Mouse (Mus musculus) spleen, adult 18-20 months (tissue): Measurements from ENCODE around the gene Scgb3a1.
A peak's percentile ranks its signal among the peaks of the same experiment; 100 is the strongest.

Experiments used
- DNase-seq, 2 experiments: peaks; one replicate each; pipeline ENCODE4 v3.0.0; 2022; ENCODE audit warnings: mixed read lengths in 2 of 2

The Scgb3a1 gene

GRCm38 (mm10) chr11:49658791-49659469 lies 4.5 kb upstream of the Scgb3a1 start:
- no peak for DNase-seq

DNA sequence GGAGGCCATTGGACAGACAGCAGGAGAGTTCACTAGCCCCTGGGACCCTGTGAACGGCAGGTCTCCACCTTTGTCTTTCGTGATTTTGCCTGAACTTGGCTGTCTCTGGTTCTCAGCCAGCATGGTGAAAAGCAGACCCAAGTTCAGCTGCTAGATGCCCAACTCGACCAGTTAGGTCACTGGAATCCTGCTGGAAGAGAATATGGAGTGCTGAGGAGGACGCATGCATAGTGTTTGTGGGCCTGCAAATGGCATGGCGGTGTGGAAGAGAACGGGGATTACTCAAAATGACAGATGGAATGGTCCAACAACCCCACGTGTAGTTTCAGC lies 4.0 kb upstream of the Scgb3a1 start:
- no peak for DNase-seq

DNA sequence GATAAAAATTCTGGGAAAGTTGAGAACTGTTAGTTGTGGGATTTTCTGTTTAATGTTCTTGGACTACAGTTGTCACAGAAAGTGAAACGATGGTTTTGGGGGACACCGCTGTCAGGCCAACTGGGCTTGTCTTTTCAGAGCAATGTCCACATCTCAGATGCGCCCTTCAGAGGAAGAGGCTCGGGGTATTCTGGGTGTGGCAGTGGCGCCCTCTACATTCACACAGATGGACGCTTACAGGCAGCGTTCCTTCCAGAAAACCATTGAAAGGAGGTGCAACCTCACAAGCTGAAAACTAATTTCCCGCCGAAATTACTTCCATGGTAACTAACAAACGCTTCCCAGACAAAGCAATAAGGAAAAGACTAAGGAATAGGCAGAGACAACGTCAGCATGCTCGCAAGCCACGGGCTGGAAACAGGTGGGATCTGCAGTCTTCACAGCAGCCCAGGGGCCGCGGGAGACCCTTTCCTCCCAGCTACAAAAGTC lies 1.1 kb upstream of the Scgb3a1 start:
- no peak for DNase-seq

- DNase-seq, result no peak
Measured at GRCm38 (mm10) chr11:49664262-49665140, 1.1 kb downstream of the Scgb3a1 start.

- DNase-seq, result no peak
Measured at GRCm38 (mm10) chr11:49665462-49665861, 2.1 kb downstream of the Scgb3a1 start.

GRCm38 (mm10) chr11:49673433-49673832 lies 10.0 kb downstream of the Scgb3a1 start:
- DNase-seq, result no peak

DNA sequence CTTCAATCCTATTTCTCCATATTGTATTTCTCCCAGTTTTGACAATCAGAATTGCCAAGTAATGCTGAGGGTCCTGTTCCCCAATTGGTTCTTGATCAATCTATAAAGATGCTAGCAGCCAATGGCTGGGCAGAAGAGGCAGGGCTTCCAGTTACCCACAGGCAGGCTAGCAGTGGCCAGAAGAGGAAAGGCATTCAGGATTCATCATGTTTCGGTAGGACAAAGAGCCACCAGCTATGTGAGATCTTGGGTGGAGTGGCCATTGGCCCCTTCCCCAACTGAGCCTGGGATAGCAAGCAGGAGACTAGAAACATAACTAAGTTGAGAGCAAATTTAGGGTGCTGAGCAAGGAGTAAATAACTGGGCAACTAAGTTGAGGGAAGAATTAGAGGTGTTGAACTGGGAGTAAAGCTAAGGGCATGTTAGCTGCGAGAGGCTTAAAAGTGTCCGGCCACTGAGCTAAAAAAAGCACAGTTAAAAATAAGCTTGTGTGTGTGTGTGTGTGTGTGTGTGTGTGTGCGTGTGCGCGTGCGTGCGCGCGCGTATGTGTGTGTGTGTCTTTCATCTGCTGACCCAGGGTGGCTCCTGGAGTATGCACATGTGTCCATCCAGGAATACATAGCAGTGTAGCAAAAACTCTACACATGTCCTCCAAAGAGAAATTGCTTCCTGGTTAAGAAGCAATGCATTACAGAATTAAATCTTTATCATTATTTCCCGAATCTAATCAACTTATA lies 21.0 kb downstream of the Scgb3a1 start:
- DNase-seq, result no peak

GRCm38 (mm10) chr11:49695013-49695412 lies 31.6 kb downstream of the Scgb3a1 start:
- no peak for DNase-seq

DNA sequence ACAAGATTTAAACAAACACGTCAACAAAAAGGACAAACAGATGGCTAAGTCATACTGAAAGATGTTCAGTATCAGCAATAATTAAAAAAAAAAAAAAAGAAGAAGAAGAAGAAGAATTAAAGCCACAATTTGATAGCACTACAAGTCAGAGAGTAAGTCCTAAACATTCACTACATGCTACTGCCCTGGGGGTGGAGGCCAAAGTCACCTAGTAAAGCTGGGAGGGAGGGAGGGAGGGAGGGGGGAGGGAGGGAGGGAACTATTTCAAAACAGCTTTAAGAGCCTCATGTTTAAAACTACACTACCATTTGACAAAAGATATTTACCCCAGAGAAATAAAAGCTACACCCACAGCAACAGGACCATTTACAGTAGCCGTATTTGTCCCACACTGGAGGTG lies 32.3 kb downstream of the Scgb3a1 start:
- DNase-seq, result no peak

DNA sequence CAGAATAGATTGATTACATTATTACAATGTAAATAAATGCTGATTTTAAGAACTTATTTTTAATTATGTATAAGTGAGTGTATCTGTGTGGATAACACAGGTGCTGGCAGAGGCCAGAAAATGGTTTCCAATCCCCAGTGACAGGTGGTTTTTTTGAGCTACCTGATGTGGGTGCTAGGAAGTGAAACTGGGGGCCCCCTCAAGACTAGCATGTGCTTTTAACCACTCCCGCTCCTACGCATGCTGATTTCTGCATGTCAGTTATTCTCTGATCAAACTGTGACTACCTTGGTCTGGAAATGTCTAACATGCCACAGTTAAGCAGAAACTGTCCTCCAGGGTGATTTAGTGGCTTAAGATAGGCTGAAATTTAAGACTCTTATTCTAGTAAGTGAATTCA lies 33.1 kb downstream of the Scgb3a1 start:
- peak in 1 of 2 experiments; percentile 7 for DNase-seq

DNA sequence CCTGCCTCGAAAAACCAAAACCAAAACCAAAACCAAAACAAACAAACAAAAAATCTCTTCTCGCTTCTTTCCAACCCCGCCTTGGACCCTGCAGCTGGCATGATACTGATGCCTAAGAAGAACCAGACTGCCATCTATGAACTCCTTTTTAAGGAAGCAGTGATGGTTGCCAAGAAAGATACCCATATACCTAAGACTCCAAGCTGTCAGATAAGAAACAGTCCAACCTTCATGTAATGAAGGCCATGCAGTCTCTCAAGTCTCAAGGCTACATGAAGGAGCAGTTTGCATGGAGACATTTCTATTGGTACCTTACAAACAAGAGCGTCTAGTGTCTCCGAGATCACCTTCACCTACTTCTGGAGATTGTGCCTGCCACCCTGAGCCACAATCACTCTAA lies 34.4 kb downstream of the Scgb3a1 start:
- no peak for DNase-seq

DNA sequence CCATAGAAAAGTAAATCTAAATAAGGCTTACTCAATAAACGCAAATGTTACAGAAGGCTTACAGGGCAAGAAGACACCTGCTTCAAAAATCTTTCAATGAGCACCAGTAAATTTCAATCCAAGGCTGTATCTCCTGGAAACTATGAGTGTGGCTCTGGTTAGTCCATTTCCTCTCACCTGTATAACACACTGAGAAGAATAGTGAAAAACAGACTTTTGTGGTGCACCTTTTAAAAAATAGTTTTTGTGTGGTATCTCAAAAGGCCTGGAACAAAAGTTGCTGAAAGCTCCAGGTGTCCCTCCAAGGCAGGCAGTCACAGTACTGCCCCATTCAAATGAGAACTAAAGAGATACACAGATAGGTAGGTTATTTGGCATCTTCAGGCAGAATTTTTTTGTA lies 35.7 kb downstream of the Scgb3a1 start:
- DNase-seq, result no peak

DNA sequence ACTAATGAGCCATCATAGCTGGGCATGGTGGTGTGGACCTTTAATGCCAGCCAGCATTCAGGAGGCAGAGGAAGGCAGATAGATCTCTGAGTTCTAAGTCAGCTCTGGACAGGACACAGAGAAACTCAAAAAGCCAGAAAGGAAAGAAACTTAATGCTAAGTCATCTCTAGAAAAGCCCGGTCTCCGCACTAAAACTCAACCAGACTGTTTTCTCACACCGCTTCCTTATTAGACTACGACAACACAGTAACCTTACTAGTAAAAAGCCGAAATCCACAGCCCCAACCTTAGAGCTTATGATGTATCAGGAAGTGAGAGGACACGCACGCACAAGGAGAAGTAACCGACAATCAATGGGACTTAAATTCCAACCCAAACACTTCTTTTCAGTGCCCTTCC lies 38.6 kb downstream of the Scgb3a1 start:
- DNase-seq, result no peak

DNA sequence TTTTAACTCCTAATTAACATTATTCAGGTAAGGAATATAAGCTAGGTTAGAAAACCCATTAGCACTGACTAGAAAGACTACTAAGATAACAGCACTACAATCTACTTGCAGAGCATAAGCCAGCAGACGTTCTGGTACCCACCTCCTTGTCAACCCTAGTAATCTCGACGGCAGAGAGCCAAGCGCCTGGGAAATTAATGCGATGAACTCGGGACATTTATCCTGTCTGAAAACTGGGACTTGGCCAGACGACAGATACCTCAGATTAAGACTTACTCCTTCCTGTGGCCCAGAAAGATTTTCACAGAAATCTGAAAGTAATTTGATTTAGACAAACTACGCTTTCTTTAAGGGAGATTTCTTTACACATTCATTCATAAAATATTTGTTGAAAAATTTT lies 41.4 kb downstream of the Scgb3a1 start:
- no peak for DNase-seq

- no peak for DNase-seq
Measured at GRCm38 (mm10) chr11:49707834-49708233, 44.4 kb downstream of the Scgb3a1 start.

- no peak for DNase-seq
Measured at GRCm38 (mm10) chr11:49710664-49711063, 47.3 kb downstream of the Scgb3a1 start.

DNA sequence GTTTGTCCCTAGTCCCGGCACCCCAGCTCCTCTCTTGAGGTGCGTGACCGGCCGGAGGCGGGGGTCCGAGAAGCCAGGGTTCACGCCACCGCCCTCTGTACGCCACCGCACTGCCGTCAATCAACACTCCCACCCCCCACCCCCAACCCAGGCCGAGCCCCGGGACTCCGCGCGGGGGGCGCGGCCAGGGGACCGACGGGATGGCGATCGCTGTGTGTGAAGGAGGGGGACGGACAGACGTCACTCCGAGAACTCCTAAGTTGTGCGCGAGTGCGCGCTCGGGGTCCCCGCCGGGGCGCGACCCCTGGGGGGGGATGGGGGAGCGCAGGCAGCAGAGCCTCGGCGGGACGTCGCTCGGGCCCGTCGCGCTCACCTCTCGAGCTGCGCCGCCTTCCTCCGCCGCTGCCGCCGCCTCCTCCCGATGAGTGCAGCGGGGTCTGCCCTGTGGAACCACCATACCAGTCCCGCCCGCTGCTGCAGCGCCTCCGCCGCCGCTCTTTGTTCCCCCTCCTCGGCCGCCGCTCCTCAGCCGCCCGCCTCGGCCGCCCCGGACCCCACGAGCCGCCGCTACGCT lies 48.7 kb downstream of the Scgb3a1 start:
- DNase-seq, result no peak

DNA sequence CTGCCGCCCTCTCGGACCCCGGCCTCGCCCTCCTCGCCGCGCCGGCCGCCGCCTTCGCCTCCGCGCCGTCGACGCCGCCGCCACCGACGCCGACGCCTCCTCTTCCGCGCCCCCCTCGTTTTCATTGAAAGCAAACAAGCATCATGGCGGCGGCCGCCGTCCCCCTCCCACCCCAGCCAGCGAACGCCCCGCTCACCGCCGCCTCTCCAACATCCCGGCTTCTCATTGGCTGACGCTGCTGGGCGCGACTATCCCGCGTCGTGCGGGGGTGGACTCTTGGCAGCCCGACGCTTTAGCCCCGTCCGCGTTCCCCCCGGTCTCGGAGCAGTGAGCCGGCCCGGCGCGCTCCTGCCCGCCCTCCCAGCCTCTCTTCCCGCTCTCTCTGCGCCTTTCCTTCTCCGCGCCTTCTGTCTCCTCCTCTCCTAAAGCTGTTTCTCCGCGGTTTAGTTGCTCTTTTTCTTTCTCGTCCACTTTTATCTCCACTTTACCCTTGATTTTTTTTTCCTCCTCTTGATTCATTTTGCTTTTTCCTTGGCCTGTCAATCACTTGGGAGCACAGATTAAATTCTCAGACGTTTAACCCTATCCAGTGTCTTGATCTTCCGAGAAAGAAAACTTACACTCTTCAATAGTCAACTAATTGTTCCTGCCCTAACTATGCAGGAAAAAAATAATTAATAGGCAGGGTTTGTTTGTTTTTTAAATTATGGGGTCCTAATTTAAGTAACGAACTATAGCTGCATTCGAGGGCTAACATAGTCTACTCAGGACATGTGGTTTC lies 49.3 kb downstream of the Scgb3a1 start, which contains the start of gene Cnot6:
Cnot6 (minus strand) TSS at position 169 of the 781 bp plus-strand sequence.
- peak; percentile 95 to 97 for DNase-seq

DNA sequence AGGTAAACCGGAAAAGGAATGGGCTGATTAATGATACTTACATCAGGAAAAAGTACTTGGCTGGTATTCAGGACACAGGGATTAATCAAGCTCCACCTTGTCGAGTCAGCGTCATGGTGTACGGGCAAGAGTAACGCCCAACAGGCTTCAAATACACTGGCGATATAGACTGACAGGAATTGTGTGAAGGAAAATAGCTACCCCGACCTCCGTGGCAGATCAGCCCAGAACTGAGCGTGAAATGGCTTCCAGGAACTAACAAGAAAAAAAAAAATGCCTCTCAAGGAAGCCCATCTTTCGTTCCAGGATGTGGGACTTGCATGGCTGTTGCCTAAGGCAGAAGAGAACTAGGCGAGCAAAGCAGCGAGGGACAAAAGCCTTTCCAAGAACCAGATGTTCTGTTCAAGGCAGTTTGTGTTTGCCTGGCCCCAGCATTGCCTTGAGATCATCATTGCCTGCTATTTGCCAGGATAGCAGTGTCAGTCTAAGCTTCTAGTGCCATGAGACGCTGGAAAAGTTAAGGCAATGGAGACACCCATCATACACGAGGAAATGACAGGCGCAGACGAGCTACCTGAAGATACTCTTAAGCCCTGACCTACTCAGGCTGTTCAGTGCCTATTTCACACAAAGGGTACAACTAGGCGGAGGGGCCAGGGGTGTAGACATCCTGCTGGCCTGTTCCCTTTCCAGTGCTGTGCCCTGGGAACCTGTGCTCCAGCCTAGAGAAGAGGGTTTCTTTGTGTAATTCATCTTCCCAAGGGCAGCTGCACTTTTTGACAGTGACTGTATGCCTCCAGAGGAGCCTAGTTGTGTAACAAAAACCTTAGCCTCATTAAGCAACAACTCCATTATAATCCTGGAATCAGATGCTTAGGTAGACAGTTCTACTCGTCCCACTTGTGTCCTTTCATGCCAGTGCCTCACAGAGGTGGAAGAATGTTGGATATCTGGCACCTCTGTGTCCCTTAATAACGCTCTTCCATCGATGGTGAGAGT lies 50.2 kb downstream of the Scgb3a1 start:
- peak in 1 of 2 experiments; percentile 8 for DNase-seq
